Mouse (Mus musculus) Muller cell, postnatal 12 days (primary cell): ENCODE measurements around the gene Vamp1.

ENCODE experiments used
- DNase-seq: peaks from one replicate; pipeline ENCODE4 v3.0.0-alpha.2; 2015; ENCODE audit errors: inconsistent ontology term

Gene Vamp1

GRCm38 (mm10) chr6:125285890-125286289 lies 70.5 kb downstream of the Vamp1 start, which contains the start of gene Tuba3a:
TSS of gene Tuba3a (minus strand) at chr6:125286042.
- no peak for DNase-seq

- no peak for DNase-seq
Measured at GRCm38 (mm10) chr6:125286944-125287343, 71.6 kb downstream of the Vamp1 start.

GRCm38 (mm10) chr6:125288730-125289129 lies 73.4 kb downstream of the Vamp1 start:
- no peak for DNase-seq

GRCm38 (mm10) chr6:125291329-125291728 lies 76.0 kb downstream of the Vamp1 start:
- peak; percentile 76 for DNase-seq

- no peak for DNase-seq
Measured at GRCm38 (mm10) chr6:125292256-125292655, 76.9 kb downstream of the Vamp1 start.

- no peak for DNase-seq
Measured at GRCm38 (mm10) chr6:125294049-125294448, 78.7 kb downstream of the Vamp1 start.
